Mouse (Mus musculus) bone marrow macrophage, adult 2 months (primary cell): ENCODE measurements at regions not wholly inside any gene's neighbourhood (a gene's known extent, or its start where the extent isn't known, plus 50 kb on each side); places are given as distances from the start of the nearest gene placed in this dataset.

Experiments
- H3K27ac ChIP-seq: 2 replicates; pipeline ENCODE4 v1.5.1; 2012; ENCODE audit warnings: low read depth, low read length; ENCODE audit not compliant: insufficient read depth
- H3K4me1 ChIP-seq: 2 replicates; pipeline ENCODE4 v1.6.1; 2012; ENCODE audit warnings: low read length; ENCODE audit not compliant: control insufficient read depth, insufficient read depth
- H3K4me3 ChIP-seq: 2 replicates; pipeline ENCODE4 v1.5.1; 2012; ENCODE audit warnings: mild to moderate bottlenecking, low read length, moderate library complexity; ENCODE audit not compliant: insufficient read depth
- CTCF ChIP-seq: IDR thresholded peaks from 2 replicates; pipeline ENCODE4 v1.5.1; 2012; ENCODE audit warnings: low read depth, mild to moderate bottlenecking, low read length, moderate library complexity
- POLR2A ChIP-seq: IDR thresholded peaks from 2 replicates; pipeline ENCODE4 v1.6.1; 2012; ENCODE audit warnings: mild to moderate bottlenecking, low read depth, low read length, borderline replicate concordance

GRCm38 (mm10) chr2:48423861-48424442 lies 390.0 kb upstream of the Acvr2a start:
- H3K4me1 ChIP-seq, result 0 out of 2 replicates have a peak, but pooled peaks cover 2% of the 10 kb centered on the region
- H3K4me3 ChIP-seq, result no peak overlapping the region
- no peak overlapping the region for H3K27ac ChIP-seq
- TF ChIP-seq POLR2A (no peak), CTCF (no peak)

- H3K4me1 ChIP-seq, result 0 out of 2 replicates have a peak, but pooled peaks cover 2% of the 10 kb centered on the region
- no peak overlapping the region for H3K4me3 ChIP-seq
- TF ChIP-seq CTCF (no peak), POLR2A (no peak)
Observed at GRCm38 (mm10) chr2:48424562-48424961, 389.3 kb upstream of the Acvr2a start.

GRCm38 (mm10) chr2:48425200-48426090 lies 388.5 kb upstream of the Acvr2a start:
- H3K27ac ChIP-seq, result no peak overlapping the region
- H3K4me3 ChIP-seq, result no peak overlapping the region
- TF ChIP-seq CTCF (no peak), POLR2A (no peak)
- H3K4me1 ChIP-seq, result 0 out of 2 replicates have a peak, but pooled peaks cover 2% of the 10 kb centered on the region

More at GRCm38 (mm10) chr2:48424562-48424961, 389.3 kb upstream of the Acvr2a start:
- no peak overlapping the region for H3K27ac ChIP-seq

- Histone ChIP-seq H3K4me1 (peaks cover 5% of the 10 kb centered on the region), H3K4me3 (no peak overlapping the region), H3K27ac (no peak overlapping the region)
- TF ChIP-seq POLR2A (no peak), CTCF (no peak)
Observed at GRCm38 (mm10) chr2:48432545-48432944, 381.4 kb upstream of the Acvr2a start.

- TF ChIP-seq POLR2A, result no peak
- TF ChIP-seq CTCF, result no peak
- no peak overlapping the region for H3K4me3 ChIP-seq
- no peak overlapping the region for H3K27ac ChIP-seq
- H3K4me1 ChIP-seq, result no peaks in the 10 kb centered on the region
Observed at GRCm38 (mm10) chr2:48441296-48441990, 372.5 kb upstream of the Acvr2a start.

GRCm38 (mm10) chr2:48441991-48442544 lies 371.8 kb upstream of the Acvr2a start:
- Histone ChIP-seq H3K4me1 (no peaks in the 10 kb centered on the region), H3K27ac (no peak overlapping the region), H3K4me3 (no peak overlapping the region)
- TF ChIP-seq CTCF (no peak), POLR2A (no peak)

GRCm38 (mm10) chr2:48445898-48446604 lies 367.9 kb upstream of the Acvr2a start:
- TF ChIP-seq CTCF, result no peak
- TF ChIP-seq POLR2A, result no peak
- Histone ChIP-seq H3K4me3 (no peak overlapping the region), H3K27ac (no peak overlapping the region), H3K4me1 (no peaks in the 10 kb centered on the region)

GRCm38 (mm10) chr2:48446617-48447016 lies 367.3 kb upstream of the Acvr2a start:
- TF ChIP-seq POLR2A (no peak), CTCF (no peak)
- no peak overlapping the region for H3K27ac ChIP-seq
- H3K4me3 ChIP-seq, result no peak overlapping the region
- H3K4me1 ChIP-seq, result no peaks in the 10 kb centered on the region
